Mouse (Mus musculus) forebrain, embryonic 16.5 days (tissue): ENCODE measurements around the gene Alox12. TPM values are rescaled to one million over a fixed set of nuclear protein-coding genes. Genes with fewer than 3 reads are reported as not detected.

Experiments used
- ATAC-seq: fragments of 200-750 bp; cut with Nextera tagmentation; 2 replicates; pipeline ENCODE4 v1.8.0; 2017; ENCODE audit warnings: mild to moderate bottlenecking, moderate library complexity
- H3K27ac ChIP-seq: fragments of 300-500 bp; sonication (generic); 2 replicates; pipeline ENCODE4 v1.5.1; 2014; ENCODE audit warnings: low read length, control low read depth
- H3K27me3 ChIP-seq: fragments of 300-500 bp; sonication (generic); replicated peaks from 2 replicates; pipeline ENCODE4 v1.6.1; 2014; ENCODE audit warnings: low read length; ENCODE audit not compliant: control insufficient read depth, insufficient read depth
- H3K36me3 ChIP-seq: fragments of 300-500 bp; sonication (generic); 2 replicates; pipeline ENCODE4 v1.6.1; 2014; ENCODE audit not compliant: control insufficient read depth, insufficient read depth
- H3K4me1 ChIP-seq: fragments of 300-500 bp; sonication (generic); replicated peaks from 2 replicates; pipeline ENCODE4 v1.6.1; 2014; ENCODE audit warnings: low read length; ENCODE audit not compliant: control insufficient read depth, insufficient read depth
- H3K4me2 ChIP-seq: fragments of 300-500 bp; sonication (generic); 2 replicates; pipeline ENCODE4 v1.6.1; 2014; ENCODE audit warnings: mild to moderate bottlenecking, low read length, control low read depth
- H3K4me3 ChIP-seq: fragments of 300-500 bp; sonication (generic); replicated peaks from 2 replicates; pipeline ENCODE4 v1.5.1; 2014; ENCODE audit warnings: mild to moderate bottlenecking, low read length, control low read depth
- H3K9ac ChIP-seq: fragments of 300-500 bp; sonication (generic); replicated peaks from 2 replicates; pipeline ENCODE4 v1.6.1; 2014; ENCODE audit warnings: low read depth, low read length, control low read depth
- H3K9me3 ChIP-seq: fragments of 300-500 bp; sonication (generic); 2 replicates; pipeline ENCODE4 v1.6.1; 2016; ENCODE audit warnings: low read length; ENCODE audit not compliant: control insufficient read depth
- WGBS: fragments of 180-500 bp; shearing (Covaris S2); extraction: QIAGEN DNeasy Blood & Tissue Kit; methylation state at CpG from one replicate; pipeline ENCODE4 v1.1.7; 2014; 5-methylcytosine and 5-hydroxymethylcytosine counted together
- polyA plus RNA-seq: library from polyadenylated mRNA; unstranded; fragments of >200 nt; fragmentation: Nextera tagmentation; extraction: Ambion mirVana; gene quantifications from 2 replicates; pipeline ENCODE4 v1.2.1, GENCODE M21; 2015

The Alox12 gene
- polyA plus RNA-seq, 1 experiment from 2014 or later = 0.42 TPM

DNA sequence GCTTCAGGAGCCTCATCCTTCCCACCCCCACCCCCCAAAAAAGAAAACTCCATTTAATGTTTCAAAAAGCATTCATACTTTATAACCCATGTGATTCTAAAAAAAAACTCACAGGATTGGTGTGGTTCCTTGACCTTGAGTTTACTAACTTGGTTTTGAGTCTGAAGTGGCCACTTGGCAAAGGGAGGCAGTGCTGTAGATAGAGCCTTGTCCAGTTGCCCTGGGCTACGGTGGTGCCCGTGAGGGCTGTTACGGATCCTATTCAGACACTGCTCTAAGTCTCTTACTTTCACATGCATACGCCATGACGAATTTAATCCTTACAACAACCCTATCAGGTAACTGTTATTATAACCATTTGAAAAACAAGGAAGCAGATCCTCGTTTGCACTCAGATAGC is 43.2 kb downstream of the Alox12 start:
- H3K4me2 ChIP-seq = no peak overlapping the region
- no peak overlapping the region for H3K27ac ChIP-seq
- no peak overlapping the region for H3K9ac ChIP-seq
- no peak overlapping the region for H3K4me3 ChIP-seq
- peaks cover 42% of the 10 kb centered on the region for H3K27me3 ChIP-seq
- H3K9me3 ChIP-seq = no peaks in the 10 kb centered on the region
- peaks cover 16% of the 10 kb centered on the region for H3K4me1 ChIP-seq
- ATAC-seq = no peak
- 67% methylated on average over 6 of the region's 6 CpGs for WGBS
- no peaks in the 10 kb centered on the region for H3K36me3 ChIP-seq

DNA sequence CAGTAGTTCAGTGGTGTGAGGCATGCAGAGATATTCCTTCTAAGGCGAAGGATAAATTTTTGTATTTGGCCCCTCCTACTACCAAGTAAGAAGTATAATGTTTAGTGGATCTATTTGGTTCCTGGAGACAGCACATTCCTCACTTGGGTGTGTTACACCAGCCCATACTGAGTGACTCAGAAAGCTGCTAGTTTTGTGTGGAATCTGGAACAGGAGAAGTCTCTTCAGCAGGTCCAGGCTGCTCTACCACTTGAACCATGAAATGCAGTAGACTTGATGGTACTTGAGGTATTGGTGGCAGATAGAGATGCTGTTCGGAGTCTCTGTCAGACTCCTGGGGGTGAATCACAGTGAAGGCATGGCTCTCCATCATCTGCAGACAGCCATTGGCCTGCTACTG is 44.5 kb downstream of the Alox12 start:
- Histone ChIP-seq H3K4me2 (no peak overlapping the region), H3K36me3 (no peaks in the 10 kb centered on the region), H3K27ac (no peak overlapping the region), H3K9me3 (no peaks in the 10 kb centered on the region), H3K9ac (no peak overlapping the region), H3K4me3 (no peak overlapping the region), H3K4me1 (peaks cover 16% of the 10 kb centered on the region), H3K27me3 (peaks cover 32% of the 10 kb centered on the region)
- ATAC-seq = no peak
- WGBS = 90% methylated on average over 2 of the region's 2 CpGs

DNA sequence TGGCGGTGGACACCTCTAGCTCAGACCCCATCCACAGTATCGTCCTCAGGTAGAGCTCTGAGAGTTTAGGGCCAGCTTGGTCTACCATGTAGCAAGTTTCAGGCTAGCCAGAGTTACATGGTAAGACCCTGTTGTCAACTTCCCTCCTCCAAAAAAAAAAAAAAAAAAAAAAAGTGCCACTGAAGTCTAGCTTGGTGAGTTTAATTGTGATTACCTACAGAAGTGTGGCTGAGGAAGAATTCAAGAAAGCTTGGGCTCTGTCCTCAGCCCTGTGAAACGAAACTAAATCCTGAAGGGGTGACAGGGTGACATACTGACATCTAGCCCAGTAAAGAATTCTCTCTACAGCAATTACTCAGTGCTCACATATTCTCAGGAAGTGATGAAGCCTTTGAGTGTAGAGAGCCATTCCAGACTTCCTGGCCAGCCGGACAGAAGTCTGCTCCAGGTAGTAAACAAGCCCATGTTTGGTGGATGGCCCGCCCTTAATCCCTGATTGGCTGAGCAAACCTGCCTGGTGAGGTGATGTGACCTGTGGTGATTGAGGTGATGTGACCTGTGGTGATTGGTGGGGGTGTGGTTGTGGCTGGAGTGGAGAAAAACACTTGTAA is 46.3 kb downstream of the Alox12 start:
- peaks cover 14% of the 10 kb centered on the region for H3K27me3 ChIP-seq
- H3K36me3 ChIP-seq = no peaks in the 10 kb centered on the region
- H3K4me1 ChIP-seq = peaks cover 5% of the 10 kb centered on the region
- H3K4me2 ChIP-seq = no peak overlapping the region
- H3K9ac ChIP-seq = no peak overlapping the region
- no peak overlapping the region for H3K27ac ChIP-seq
- no peaks in the 10 kb centered on the region for H3K9me3 ChIP-seq
- H3K4me3 ChIP-seq = no peak overlapping the region
- ATAC-seq = no peak
- 79% methylated on average over 5 of the region's 5 CpGs for WGBS

- Histone ChIP-seq H3K4me1 (no peaks in the 10 kb centered on the region), H3K27me3 (peaks cover 4% of the 10 kb centered on the region), H3K27ac (no peak overlapping the region), H3K9me3 (no peaks in the 10 kb centered on the region), H3K36me3 (no peaks in the 10 kb centered on the region), H3K9ac (no peak overlapping the region), H3K4me2 (no peak overlapping the region), H3K4me3 (no peak overlapping the region)
- WGBS = 82% methylated on average over 7 of the region's 7 CpGs
- no peak for ATAC-seq
Observed at GRCm38 (mm10) chr11:70207283-70207682, 47.9 kb downstream of the Alox12 start.

GRCm38 (mm10) chr11:70206801-70207200 is 48.4 kb downstream of the Alox12 start:
- H3K4me3 ChIP-seq = no peak overlapping the region
- ATAC-seq = no peak
- no peak overlapping the region for H3K27ac ChIP-seq
- 85% methylated on average over 2 of the region's 2 CpGs for WGBS
- H3K4me2 ChIP-seq = no peak overlapping the region
- H3K36me3 ChIP-seq = no peaks in the 10 kb centered on the region
- H3K4me1 ChIP-seq = no peaks in the 10 kb centered on the region
- H3K9ac ChIP-seq = no peak overlapping the region
- H3K27me3 ChIP-seq = no peaks in the 10 kb centered on the region
- no peaks in the 10 kb centered on the region for H3K9me3 ChIP-seq

DNA sequence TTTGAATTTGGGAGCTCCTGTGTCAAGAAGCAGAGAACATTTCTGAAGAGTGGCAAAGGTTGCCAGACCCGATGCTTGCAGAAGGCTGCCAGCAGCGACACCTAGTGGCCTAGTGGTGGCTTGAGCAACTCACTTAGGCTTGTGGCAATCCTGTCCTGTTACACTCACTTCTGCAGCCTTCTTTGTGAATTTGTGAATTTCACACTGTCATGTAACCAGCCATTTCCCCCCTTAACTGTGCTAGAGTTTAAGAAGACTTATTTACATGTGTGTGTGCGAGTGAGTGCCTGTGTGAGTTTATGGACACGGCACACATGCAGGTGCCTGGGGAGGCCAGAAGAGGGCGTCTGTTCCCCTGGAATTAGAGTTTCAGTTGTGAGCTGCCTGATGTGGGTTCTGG is 53.5 kb downstream of the Alox12 start:
- H3K9ac ChIP-seq = no peak overlapping the region
- ATAC-seq = no peak
- H3K36me3 ChIP-seq = no peaks in the 10 kb centered on the region
- no peak overlapping the region for H3K4me2 ChIP-seq
- H3K4me3 ChIP-seq = no peak overlapping the region
- no peaks in the 10 kb centered on the region for H3K27me3 ChIP-seq
- H3K9me3 ChIP-seq = no peaks in the 10 kb centered on the region
- H3K27ac ChIP-seq = no peak overlapping the region
- H3K4me1 ChIP-seq = no peaks in the 10 kb centered on the region
- 38% methylated on average over 5 of the region's 5 CpGs for WGBS

- ATAC-seq = no peak
- H3K27me3 ChIP-seq = no peaks in the 10 kb centered on the region
- no peak overlapping the region for H3K27ac ChIP-seq
- H3K9me3 ChIP-seq = no peaks in the 10 kb centered on the region
- no peak overlapping the region for H3K4me2 ChIP-seq
- WGBS = 89% methylated on average over 5 of the region's 5 CpGs
- no peak overlapping the region for H3K9ac ChIP-seq
- no peaks in the 10 kb centered on the region for H3K4me1 ChIP-seq
- H3K4me3 ChIP-seq = no peak overlapping the region
- H3K36me3 ChIP-seq = no peaks in the 10 kb centered on the region
Observed at GRCm38 (mm10) chr11:70200036-70200608, 55.0 kb downstream of the Alox12 start.

- H3K4me1 ChIP-seq = no peaks in the 10 kb centered on the region
- ATAC-seq = no peak
- no peaks in the 10 kb centered on the region for H3K9me3 ChIP-seq
- no peaks in the 10 kb centered on the region for H3K36me3 ChIP-seq
- no peak overlapping the region for H3K4me2 ChIP-seq
- H3K27ac ChIP-seq = no peak overlapping the region
- WGBS = 79% methylated on average over 8 of the region's 8 CpGs
- no peaks in the 10 kb centered on the region for H3K27me3 ChIP-seq
- no peak overlapping the region for H3K4me3 ChIP-seq
- no peak overlapping the region for H3K9ac ChIP-seq
Observed at GRCm38 (mm10) chr11:70199107-70199506, 56.0 kb downstream of the Alox12 start.

DNA sequence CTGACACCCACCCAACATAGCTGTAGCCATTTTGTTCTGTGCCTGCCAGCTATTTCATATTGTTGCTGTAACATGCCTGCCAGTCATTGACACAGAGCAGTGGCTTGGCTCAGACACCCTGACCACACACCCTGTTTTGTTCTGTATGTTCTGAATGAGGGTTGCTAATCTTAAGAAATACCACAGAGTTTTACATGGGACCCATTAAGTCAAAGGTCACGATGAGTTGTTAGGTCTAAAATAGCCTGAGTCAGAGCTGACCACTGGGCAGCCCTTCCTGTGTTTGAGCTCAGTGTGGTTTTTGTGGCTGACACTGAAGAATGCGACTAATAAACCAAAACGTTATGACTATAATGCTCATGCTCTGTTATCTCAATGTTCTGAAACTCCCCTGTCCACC is 56.8 kb downstream of the Alox12 start:
- Histone ChIP-seq H3K27me3 (no peaks in the 10 kb centered on the region), H3K4me1 (no peaks in the 10 kb centered on the region), H3K36me3 (no peaks in the 10 kb centered on the region), H3K27ac (no peak overlapping the region), H3K9ac (no peak overlapping the region), H3K9me3 (no peaks in the 10 kb centered on the region), H3K4me2 (no peak overlapping the region), H3K4me3 (no peak overlapping the region)
- no peak for ATAC-seq
- WGBS = 86% methylated on average over 3 of the region's 3 CpGs
